Mouse (Mus musculus): ENCODE data around the gene Klra2. TPM values are rescaled to one million over a fixed set of nuclear protein-coding genes. Genes with fewer than 3 reads are reported as not detected.

Gene Klra2
- polyA plus RNA-seq, 1 experiment from 2014 or later: not detected

- no peak overlapping the region for H3K4me2 ChIP-seq (ENCODE audit: low read depth)
- 89% methylated on average over 1 of the region's 1 CpGs for WGBS
- H3K9ac ChIP-seq (ENCODE audit: low read length): no peak overlapping the region
- ATAC-seq (ENCODE audit: insufficient read depth, low FRiP score, low TSS enrichment): no peak
- no peak overlapping the region for H3K27ac ChIP-seq (ENCODE audit: low read depth, low read length)
- no peak for DNase-seq (ENCODE audit: low spot score)
- no peaks in the 10 kb centered on the region for H3K9me3 ChIP-seq (ENCODE audit: control insufficient read depth, low read length)
- H3K4me1 ChIP-seq (ENCODE audit: control insufficient read depth, insufficient read depth, low read length): no peaks in the 10 kb centered on the region
- no peaks in the 10 kb centered on the region for H3K27me3 ChIP-seq (ENCODE audit: control insufficient read depth, insufficient read depth, low read length)
- no peak overlapping the region for H3K4me3 ChIP-seq (ENCODE audit: low read depth, low read length)
- H3K36me3 ChIP-seq (ENCODE audit: control insufficient read depth, insufficient read depth, low read length): no peaks in the 10 kb centered on the region
These were observed 25.1 kb upstream of the Klra2 start for GRCm38 (mm10) chr6:131272311-131272710.

GRCm38 (mm10) chr6:131270312-131270711 lies 23.1 kb upstream of the Klra2 start:
- DNase-seq (ENCODE audit: low spot score) (no peak), ATAC-seq (ENCODE audit: insufficient read depth, low FRiP score, low TSS enrichment) (no peak)
- H3K9me3 ChIP-seq (ENCODE audit: control insufficient read depth, low read length): no peaks in the 10 kb centered on the region
- H3K4me3 ChIP-seq (ENCODE audit: low read depth, low read length): no peak overlapping the region
- H3K27me3 ChIP-seq (ENCODE audit: control insufficient read depth, insufficient read depth, low read length): no peaks in the 10 kb centered on the region
- H3K4me2 ChIP-seq (ENCODE audit: low read depth): no peak overlapping the region
- no peaks in the 10 kb centered on the region for H3K36me3 ChIP-seq (ENCODE audit: control insufficient read depth, insufficient read depth, low read length)
- no peak overlapping the region for H3K9ac ChIP-seq (ENCODE audit: low read length)
- no peak overlapping the region for H3K27ac ChIP-seq (ENCODE audit: low read depth, low read length)
- WGBS: 55% methylated on average over 1 of the region's 1 CpGs
- H3K4me1 ChIP-seq (ENCODE audit: control insufficient read depth, insufficient read depth, low read length): no peaks in the 10 kb centered on the region

- Histone ChIP-seq H3K27ac (ENCODE audit: low read depth, low read length) (no peak overlapping the region), H3K4me2 (ENCODE audit: low read depth) (no peak overlapping the region), H3K9ac (ENCODE audit: low read length) (no peak overlapping the region), H3K27me3 (ENCODE audit: control insufficient read depth, insufficient read depth, low read length) (no peaks in the 10 kb centered on the region), H3K9me3 (ENCODE audit: control insufficient read depth, low read length) (no peaks in the 10 kb centered on the region), H3K36me3 (ENCODE audit: control insufficient read depth, insufficient read depth, low read length) (no peaks in the 10 kb centered on the region), H3K4me1 (ENCODE audit: control insufficient read depth, insufficient read depth, low read length) (no peaks in the 10 kb centered on the region), H3K4me3 (ENCODE audit: low read depth, low read length) (no peak overlapping the region)
- ATAC-seq (ENCODE audit: insufficient read depth, low FRiP score, low TSS enrichment): no peak
- 93% methylated on average over 2 of the region's 2 CpGs for WGBS
- DNase-seq (ENCODE audit: low spot score): no peak
These were observed 22.4 kb upstream of the Klra2 start for GRCm38 (mm10) chr6:131269599-131269998.

GRCm38 (mm10) chr6:131264175-131264574 lies 17.0 kb upstream of the Klra2 start:
- no peak overlapping the region for H3K27ac ChIP-seq (ENCODE audit: low read depth, low read length)
- H3K36me3 ChIP-seq (ENCODE audit: control insufficient read depth, insufficient read depth, low read length): no peaks in the 10 kb centered on the region
- no peak for ATAC-seq (ENCODE audit: insufficient read depth, low FRiP score, low TSS enrichment)
- H3K4me2 ChIP-seq (ENCODE audit: low read depth): no peak overlapping the region
- H3K4me3 ChIP-seq (ENCODE audit: low read depth, low read length): no peak overlapping the region
- no peaks in the 10 kb centered on the region for H3K27me3 ChIP-seq (ENCODE audit: control insufficient read depth, insufficient read depth, low read length)
- no peaks in the 10 kb centered on the region for H3K9me3 ChIP-seq (ENCODE audit: control insufficient read depth, low read length)
- H3K4me1 ChIP-seq (ENCODE audit: control insufficient read depth, insufficient read depth, low read length): no peaks in the 10 kb centered on the region
- DNase-seq (ENCODE audit: low spot score): no peak
- WGBS: 86% methylated on average over 5 of the region's 5 CpGs
- H3K9ac ChIP-seq (ENCODE audit: low read length): no peak overlapping the region

- H3K4me3 ChIP-seq (ENCODE audit: low read depth, low read length): no peak overlapping the region
- no peaks in the 10 kb centered on the region for H3K9me3 ChIP-seq (ENCODE audit: control insufficient read depth, low read length)
- no peaks in the 10 kb centered on the region for H3K27me3 ChIP-seq (ENCODE audit: control insufficient read depth, insufficient read depth, low read length)
- ATAC-seq (ENCODE audit: insufficient read depth, low FRiP score, low TSS enrichment): no peak
- H3K9ac ChIP-seq (ENCODE audit: low read length): no peak overlapping the region
- no peak for DNase-seq (ENCODE audit: low spot score)
- no peaks in the 10 kb centered on the region for H3K36me3 ChIP-seq (ENCODE audit: control insufficient read depth, insufficient read depth, low read length)
- H3K4me1 ChIP-seq (ENCODE audit: control insufficient read depth, insufficient read depth, low read length): no peaks in the 10 kb centered on the region
- no peak overlapping the region for H3K4me2 ChIP-seq (ENCODE audit: low read depth)
- 65% methylated on average over 3 of the region's 3 CpGs for WGBS
- no peak overlapping the region for H3K27ac ChIP-seq (ENCODE audit: low read depth, low read length)
These were observed 15.6 kb upstream of the Klra2 start for GRCm38 (mm10) chr6:131262778-131263177.

GRCm38 (mm10) chr6:131262009-131262408 lies 14.8 kb upstream of the Klra2 start:
- Histone ChIP-seq H3K4me3 (ENCODE audit: low read depth, low read length) (no peak overlapping the region), H3K4me2 (ENCODE audit: low read depth) (no peak overlapping the region), H3K27ac (ENCODE audit: low read depth, low read length) (no peak overlapping the region), H3K9me3 (ENCODE audit: control insufficient read depth, low read length) (no peaks in the 10 kb centered on the region), H3K9ac (ENCODE audit: low read length) (no peak overlapping the region), H3K36me3 (ENCODE audit: control insufficient read depth, insufficient read depth, low read length) (no peaks in the 10 kb centered on the region), H3K27me3 (ENCODE audit: control insufficient read depth, insufficient read depth, low read length) (no peaks in the 10 kb centered on the region), H3K4me1 (ENCODE audit: control insufficient read depth, insufficient read depth, low read length) (no peaks in the 10 kb centered on the region)
- ATAC-seq (ENCODE audit: insufficient read depth, low FRiP score, low TSS enrichment) (no peak), DNase-seq (ENCODE audit: low spot score) (no peak)
- WGBS: 82% methylated on average over 3 of the region's 3 CpGs

- no peaks in the 10 kb centered on the region for H3K9me3 ChIP-seq (ENCODE audit: control insufficient read depth, low read length)
- H3K4me1 ChIP-seq (ENCODE audit: control insufficient read depth, insufficient read depth, low read length): no peaks in the 10 kb centered on the region
- 87% methylated on average over 2 of the region's 2 CpGs for WGBS
- ATAC-seq (ENCODE audit: insufficient read depth, low FRiP score, low TSS enrichment) (no peak), DNase-seq (ENCODE audit: low spot score) (no peak)
- H3K36me3 ChIP-seq (ENCODE audit: control insufficient read depth, insufficient read depth, low read length): no peaks in the 10 kb centered on the region
- H3K27ac ChIP-seq (ENCODE audit: low read depth, low read length): no peak overlapping the region
- H3K9ac ChIP-seq (ENCODE audit: low read length): no peak overlapping the region
- H3K4me3 ChIP-seq (ENCODE audit: low read depth, low read length): no peak overlapping the region
- H3K27me3 ChIP-seq (ENCODE audit: control insufficient read depth, insufficient read depth, low read length): no peaks in the 10 kb centered on the region
- H3K4me2 ChIP-seq (ENCODE audit: low read depth): no peak overlapping the region
These were observed 2.1 kb downstream of the Klra2 start for GRCm38 (mm10) chr6:131245081-131245480.

Other genes with a start within 250 kb of the Klra2 start
- gene Magohb, start 45.9 kb upstream of the Klra2 start, polyA plus RNA-seq (2014; fragmentation: Nextera tagmentation; extraction: Ambion mirVana): 51.0 and 59.5 TPM in 2 replicates
- 1.5 and 2.1 TPM in 2 replicates for gene Styk1, start 106.2 kb upstream of the Klra2 start, polyA plus RNA-seq (2014; fragmentation: Nextera tagmentation; extraction: Ambion mirVana)
- 57.0 and 62.7 TPM in 2 replicates for gene Ybx3, start 141.1 kb upstream of the Klra2 start, polyA plus RNA-seq (2014; fragmentation: Nextera tagmentation; extraction: Ambion mirVana)
- not detected in 2 replicates for gene 5430401F13Rik, start 239.0 kb upstream of the Klra2 start, polyA plus RNA-seq (2014; fragmentation: Nextera tagmentation; extraction: Ambion mirVana)
- not detected in 2 replicates for gene Gm6619, start 239.0 kb upstream of the Klra2 start, polyA plus RNA-seq (2014; fragmentation: Nextera tagmentation; extraction: Ambion mirVana)